Mouse (Mus musculus): ENCODE measurements around the gene Dclk1.
"Not testable (repeated sequence)": the region's sequence is repeated elsewhere in the genome, so short reads cannot be mapped to it uniquely, and the experiment has no call there.

Dclk1 gene

GRCm38 (mm10) chr3:55241730-55242421 is at the start of gene Dclk1:
TSS of gene Dclk1 (plus strand) at chr3:55242364.
- peak; percentile 49 for DNase-seq (ENCODE audit: extremely low read depth, insufficient read length, low spot score)

- no peak for DNase-seq (ENCODE audit: extremely low read depth, insufficient read length, low spot score)
Measured at GRCm38 (mm10) chr3:55193351-55193750, 48.8 kb upstream of the Dclk1 start.

- DNase-seq (ENCODE audit: extremely low read depth, insufficient read length, low spot score): no peak
Measured at GRCm38 (mm10) chr3:55194792-55195191, 47.4 kb upstream of the Dclk1 start.

- DNase-seq (ENCODE audit: extremely low read depth, insufficient read length, low spot score): no peak
Measured at GRCm38 (mm10) chr3:55195581-55196327, 46.4 kb upstream of the Dclk1 start.

GRCm38 (mm10) chr3:55196328-55196710 is 45.8 kb upstream of the Dclk1 start:
- no peak for DNase-seq (ENCODE audit: extremely low read depth, insufficient read length, low spot score)

- DNase-seq (ENCODE audit: extremely low read depth, insufficient read length, low spot score): not testable (repeated sequence)
Measured at GRCm38 (mm10) chr3:55203621-55204020, 38.5 kb upstream of the Dclk1 start.

- DNase-seq (ENCODE audit: extremely low read depth, insufficient read length, low spot score): no peak
Measured at GRCm38 (mm10) chr3:55206413-55206812, 35.8 kb upstream of the Dclk1 start.

GRCm38 (mm10) chr3:55207665-55208064 is 34.5 kb upstream of the Dclk1 start:
- DNase-seq (ENCODE audit: extremely low read depth, insufficient read length, low spot score): peak; percentile 64

GRCm38 (mm10) chr3:55212254-55212653 is 29.9 kb upstream of the Dclk1 start:
- no peak for DNase-seq (ENCODE audit: extremely low read depth, insufficient read length, low spot score)

GRCm38 (mm10) chr3:55213785-55214184 is 28.4 kb upstream of the Dclk1 start:
- DNase-seq (ENCODE audit: extremely low read depth, insufficient read length, low spot score): peak; percentile 45

- DNase-seq (ENCODE audit: extremely low read depth, insufficient read length, low spot score): no peak
Measured at GRCm38 (mm10) chr3:55214413-55214812, 27.8 kb upstream of the Dclk1 start.

GRCm38 (mm10) chr3:55222502-55222901 is 19.7 kb upstream of the Dclk1 start:
- no peak for DNase-seq (ENCODE audit: extremely low read depth, insufficient read length, low spot score)

- no peak for DNase-seq (ENCODE audit: extremely low read depth, insufficient read length, low spot score)
Measured at GRCm38 (mm10) chr3:55223862-55224261, 18.3 kb upstream of the Dclk1 start.

- no peak for DNase-seq (ENCODE audit: extremely low read depth, insufficient read length, low spot score)
Measured at GRCm38 (mm10) chr3:55226501-55227213, 15.5 kb upstream of the Dclk1 start.

- no peak for DNase-seq (ENCODE audit: extremely low read depth, insufficient read length, low spot score)
Measured at GRCm38 (mm10) chr3:55227214-55227581, 15.0 kb upstream of the Dclk1 start.

GRCm38 (mm10) chr3:55242422-55243055 is 375 bp downstream of the Dclk1 start:
- peak; percentile 85 for DNase-seq (ENCODE audit: extremely low read depth, insufficient read length, low spot score)

- DNase-seq (ENCODE audit: extremely low read depth, insufficient read length, low spot score): no peak
Measured at GRCm38 (mm10) chr3:55243056-55243471, 900 bp downstream of the Dclk1 start.

- DNase-seq (ENCODE audit: extremely low read depth, insufficient read length, low spot score): no peak
Measured at GRCm38 (mm10) chr3:55244087-55244486, 1.9 kb downstream of the Dclk1 start.

GRCm38 (mm10) chr3:55246618-55247272 is 4.6 kb downstream of the Dclk1 start:
- DNase-seq (ENCODE audit: extremely low read depth, insufficient read length, low spot score): no peak

- no peak for DNase-seq (ENCODE audit: extremely low read depth, insufficient read length, low spot score)
Measured at GRCm38 (mm10) chr3:55248048-55248447, 5.9 kb downstream of the Dclk1 start.

- DNase-seq (ENCODE audit: extremely low read depth, insufficient read length, low spot score): peak; percentile 57
Measured at GRCm38 (mm10) chr3:55248508-55248907, 6.3 kb downstream of the Dclk1 start.
